Mouse (Mus musculus) common myeloid progenitor, adult 5-6 weeks (primary cell): ENCODE measurements at regions not wholly inside any gene's neighbourhood (a gene's known extent, or its start where the extent isn't known, plus 50 kb on each side); places are given as distances from the start of the nearest gene placed in this dataset.

Source experiments
- ATAC-seq: replicated peaks from 2 replicates; pipeline ENCODE4 v1.8.0; 2016; ENCODE audit warnings: low read depth, mild to moderate bottlenecking, moderate TSS enrichment, inconsistent platforms; ENCODE audit not compliant: poor library complexity, severe bottlenecking

- ATAC-seq = no peak
Observed at GRCm38 (mm10) chr11:71976724-71977481, 60.4 kb downstream of the Aipl1 start.

- no peak for ATAC-seq
Observed at GRCm38 (mm10) chr11:71971351-71971750, 66.0 kb downstream of the Aipl1 start.

DNA sequence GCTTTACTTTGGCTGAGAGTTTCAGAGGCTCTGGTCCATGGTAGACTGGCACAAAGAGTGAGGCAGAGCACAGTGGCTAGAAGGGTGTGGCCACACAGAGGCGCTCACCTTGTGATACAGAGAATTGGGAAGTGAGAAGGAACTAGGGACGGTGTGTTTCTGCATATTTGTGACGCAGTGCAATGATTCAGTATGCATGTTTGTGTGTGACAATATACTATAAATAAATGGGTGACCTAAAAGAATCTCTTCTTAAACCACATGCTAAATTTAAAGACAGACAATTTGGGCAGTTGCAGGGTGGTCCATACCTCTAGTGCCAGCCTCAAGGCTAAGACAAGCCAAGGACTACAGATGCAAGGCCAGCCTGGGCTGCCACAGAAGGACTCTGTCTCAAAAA lies 75.0 kb downstream of the Aipl1 start:
- ATAC-seq = no peak

- no peak for ATAC-seq
Observed at GRCm38 (mm10) chr11:71952533-71952932, 84.8 kb downstream of the Aipl1 start.

DNA sequence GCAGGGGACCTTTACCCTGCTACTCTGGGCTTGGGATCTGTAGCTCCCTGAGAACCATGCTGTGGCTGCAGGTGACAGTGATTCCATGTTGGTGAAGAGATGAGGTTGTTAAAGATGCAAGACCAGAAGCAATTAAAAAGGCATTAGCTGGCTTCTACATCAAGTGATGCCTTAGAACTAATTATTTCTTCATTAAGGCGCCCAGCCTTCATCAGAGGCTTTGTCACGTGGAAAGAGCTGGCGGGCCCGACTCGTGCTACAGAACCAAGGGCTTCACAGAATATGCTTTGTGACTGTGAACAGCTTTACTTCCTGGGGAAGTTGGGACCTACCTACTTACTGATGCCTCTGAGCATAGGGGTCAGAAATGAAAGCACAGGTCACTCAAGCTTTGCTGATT lies 90.1 kb downstream of the Aipl1 start:
- no peak for ATAC-seq

DNA sequence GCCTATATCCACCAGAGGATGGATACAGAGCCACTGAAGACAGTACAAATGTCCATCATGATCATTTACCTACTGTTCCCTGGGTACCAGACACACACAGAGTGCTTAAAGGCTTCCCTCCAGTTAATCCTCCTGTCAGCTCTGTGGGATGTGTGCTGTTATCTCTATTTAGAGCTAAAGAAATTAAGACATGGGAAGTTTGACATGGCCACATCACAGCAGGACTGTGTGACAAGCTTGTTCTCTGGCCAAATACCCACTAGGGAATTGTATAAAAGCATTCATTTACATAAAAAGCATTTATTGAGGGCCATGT lies 92.3 kb downstream of the Aipl1 start:
- ATAC-seq = no peak

DNA sequence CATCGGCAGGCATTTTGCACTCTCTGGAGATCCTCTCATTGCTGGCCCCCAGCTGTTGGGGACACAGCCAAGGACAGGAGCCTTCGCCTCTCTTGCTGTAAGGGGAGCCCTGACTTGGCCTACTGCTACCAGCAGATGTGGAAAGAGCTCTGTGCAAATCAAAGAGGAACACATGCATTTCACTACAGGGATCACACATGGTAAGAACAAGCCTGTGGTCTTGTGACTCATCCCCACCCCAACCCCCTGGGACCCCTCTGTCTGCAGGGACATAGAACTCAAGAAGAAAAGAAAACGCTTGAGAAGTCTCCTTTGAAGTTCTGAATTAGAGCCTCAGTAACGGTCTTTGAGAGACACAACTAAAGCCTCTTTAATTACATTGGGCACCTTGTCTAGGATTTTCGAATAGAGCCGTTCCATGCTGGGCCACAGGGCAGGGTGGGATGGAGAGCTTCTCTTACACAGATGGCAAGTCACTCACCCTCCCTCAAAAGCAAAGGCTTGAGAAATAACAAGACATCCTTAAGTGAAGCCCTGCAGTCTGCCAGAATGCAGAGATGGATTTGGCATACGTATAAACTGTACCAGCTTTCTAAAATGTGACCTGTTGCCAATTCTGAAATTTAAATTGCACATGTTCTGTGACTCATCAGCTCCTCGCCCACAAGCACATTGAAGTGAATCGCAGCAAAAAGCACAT lies 92.8 kb downstream of the Aipl1 start:
- ATAC-seq = no peak

GRCm38 (mm10) chr11:71943512-71943911 lies 93.8 kb downstream of the Aipl1 start:
- no peak for ATAC-seq

DNA sequence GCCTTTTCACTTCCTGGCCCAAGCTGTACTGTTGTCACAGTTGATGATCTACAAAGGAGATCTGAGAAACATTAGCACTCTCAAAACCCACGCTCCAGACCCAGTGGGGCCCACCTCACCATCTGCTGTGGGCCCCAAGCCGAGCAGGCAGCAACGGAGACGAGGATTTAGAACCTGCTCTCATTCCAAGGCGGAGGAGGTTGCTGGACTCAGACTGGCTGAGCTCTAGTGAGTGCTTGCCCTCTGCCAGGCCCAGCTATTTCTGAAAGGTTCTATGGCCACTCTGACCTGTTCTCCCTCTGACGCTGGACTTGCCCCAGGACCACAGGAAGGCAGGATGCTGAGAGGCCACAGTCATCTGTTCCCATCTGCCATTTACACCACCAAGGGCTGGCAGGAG lies 98.2 kb downstream of the Aipl1 start:
- ATAC-seq = no peak

GRCm38 (mm10) chr11:71937108-71937507 lies 100.2 kb downstream of the Aipl1 start:
- ATAC-seq = no peak

DNA sequence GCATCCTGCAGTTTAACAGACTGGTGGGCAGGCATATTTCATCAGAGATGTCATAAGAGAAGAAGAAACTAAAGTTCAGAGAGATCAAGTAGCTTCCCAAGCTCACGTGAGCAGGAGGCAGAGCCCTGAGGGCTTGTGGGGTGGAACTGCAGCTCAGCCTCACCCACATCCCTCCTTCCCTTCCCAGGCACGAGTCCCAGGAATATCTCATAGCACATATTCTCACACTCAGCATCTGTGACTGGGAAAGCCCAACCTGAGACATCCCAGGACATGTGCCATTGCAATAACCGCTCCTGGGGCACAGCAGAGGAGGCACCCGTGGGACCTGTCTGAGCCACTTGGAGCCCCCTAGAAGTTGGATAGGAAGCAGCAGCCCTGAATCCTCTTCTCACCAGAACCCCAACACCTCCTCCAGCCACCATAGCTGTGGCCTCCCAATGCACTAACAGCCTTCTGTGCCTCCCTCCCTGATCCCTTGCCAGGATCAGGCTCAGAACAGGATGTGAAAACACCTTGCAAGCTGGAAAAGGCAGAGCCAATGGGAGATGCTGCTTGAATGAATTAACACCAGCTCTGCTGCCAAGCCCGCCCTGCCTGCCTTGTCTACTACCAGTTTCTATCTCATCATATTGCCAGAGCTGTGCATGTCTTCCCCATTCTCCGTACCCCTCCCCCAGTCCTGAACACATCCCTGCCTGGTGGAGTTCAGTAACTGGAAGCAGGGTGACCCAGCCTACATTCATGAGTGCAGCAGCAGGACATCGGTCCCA lies 107.4 kb downstream of the Aipl1 start:
- ATAC-seq = no peak

DNA sequence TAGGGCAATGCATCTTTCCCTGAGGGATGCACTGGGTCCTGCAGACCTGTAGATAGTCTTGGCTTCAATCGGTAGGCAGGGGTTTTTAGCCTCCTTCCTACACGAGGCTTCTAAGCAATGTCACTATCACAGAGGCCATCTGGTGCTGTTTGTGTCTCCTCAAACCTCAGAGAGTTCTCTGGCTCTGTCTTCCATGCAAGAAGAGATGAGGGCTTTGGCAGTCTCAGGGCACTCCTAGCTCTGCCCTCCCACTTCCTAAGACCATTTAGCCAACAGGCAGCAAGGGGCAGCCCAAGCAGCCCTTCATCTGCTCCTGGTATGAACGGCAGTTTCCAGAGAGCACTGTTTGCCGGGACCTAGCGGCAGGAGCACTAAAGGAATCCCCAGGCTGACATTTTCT lies 122.6 kb downstream of the Aipl1 start:
- no peak for ATAC-seq

DNA sequence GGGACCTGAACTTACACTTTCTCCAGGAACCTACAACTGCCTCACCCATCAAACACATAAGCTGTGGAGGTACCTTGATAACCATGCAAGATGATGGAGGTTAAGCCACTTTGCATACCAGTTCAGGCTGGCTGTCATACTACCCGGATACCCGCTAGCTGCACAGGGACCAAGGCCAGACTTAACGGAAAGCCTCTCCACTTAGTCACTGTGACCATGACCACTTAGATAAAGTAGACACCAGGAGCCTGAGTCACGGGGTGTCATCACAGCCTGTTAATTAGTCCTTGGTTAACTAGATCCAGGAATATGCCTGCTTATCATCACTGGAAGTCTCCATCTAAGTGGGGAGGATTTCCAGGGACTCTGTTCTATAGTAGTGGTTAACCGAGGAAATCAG lies 124.7 kb downstream of the Aipl1 start:
- ATAC-seq = no peak

DNA sequence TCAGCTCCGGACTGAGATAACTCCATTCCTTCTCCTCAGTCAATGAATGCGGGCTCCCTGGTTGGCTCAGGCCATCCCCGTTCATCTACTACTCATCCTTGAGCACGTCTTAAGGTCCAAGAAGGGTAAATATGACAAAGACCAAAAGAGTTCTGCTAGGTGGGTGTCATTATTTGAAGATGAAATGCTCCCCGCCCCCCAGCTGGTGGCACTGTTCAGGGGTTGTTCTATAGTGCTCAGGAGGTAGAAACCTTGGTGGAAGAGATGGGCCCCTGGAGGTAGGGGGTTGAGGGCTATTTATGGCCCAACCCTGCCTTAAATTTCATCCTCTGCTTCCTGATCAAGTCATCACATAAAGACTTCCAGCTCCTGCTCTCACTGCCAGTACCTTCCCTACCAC lies 126.0 kb downstream of the Aipl1 start:
- ATAC-seq = no peak

- no peak for ATAC-seq
Observed at GRCm38 (mm10) chr11:71908616-71909015, 128.7 kb downstream of the Aipl1 start.

- no peak for ATAC-seq
Observed at GRCm38 (mm10) chr11:71903020-71903410, 134.3 kb downstream of the Aipl1 start.

DNA sequence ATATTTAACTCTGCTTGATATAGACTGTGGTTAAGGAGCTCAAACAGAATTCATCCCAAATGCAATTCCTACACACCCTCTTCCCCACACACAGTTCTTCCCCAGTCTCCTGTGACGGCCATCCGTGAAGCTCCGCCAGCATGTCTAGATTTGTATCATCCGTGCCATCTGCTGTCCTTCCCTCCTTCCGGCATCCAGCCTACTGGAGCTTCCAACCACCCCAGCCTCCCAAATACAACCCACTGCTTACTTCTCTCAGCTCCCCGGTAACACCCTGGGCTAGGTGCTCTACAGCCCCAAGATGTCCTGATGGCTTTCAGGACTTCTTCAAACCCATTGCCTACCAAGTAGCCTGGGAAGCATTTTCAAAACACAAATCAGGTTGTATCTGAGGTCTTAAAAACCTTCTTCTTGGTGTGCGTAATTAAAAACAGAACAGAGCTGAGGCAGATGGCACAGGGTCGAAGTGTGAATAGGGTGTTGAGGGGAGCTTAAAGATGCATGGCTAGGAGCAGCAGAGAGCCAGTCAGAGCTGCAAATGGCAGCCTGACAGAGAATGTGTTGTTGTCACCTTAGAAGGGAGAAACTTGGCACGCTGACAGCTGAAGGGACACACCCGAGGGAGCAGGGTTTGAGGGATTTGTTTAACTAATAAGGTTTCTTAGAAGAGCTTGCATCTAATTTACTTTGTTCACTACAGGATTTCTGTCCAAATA lies 134.8 kb downstream of the Aipl1 start:
- no peak for ATAC-seq

DNA sequence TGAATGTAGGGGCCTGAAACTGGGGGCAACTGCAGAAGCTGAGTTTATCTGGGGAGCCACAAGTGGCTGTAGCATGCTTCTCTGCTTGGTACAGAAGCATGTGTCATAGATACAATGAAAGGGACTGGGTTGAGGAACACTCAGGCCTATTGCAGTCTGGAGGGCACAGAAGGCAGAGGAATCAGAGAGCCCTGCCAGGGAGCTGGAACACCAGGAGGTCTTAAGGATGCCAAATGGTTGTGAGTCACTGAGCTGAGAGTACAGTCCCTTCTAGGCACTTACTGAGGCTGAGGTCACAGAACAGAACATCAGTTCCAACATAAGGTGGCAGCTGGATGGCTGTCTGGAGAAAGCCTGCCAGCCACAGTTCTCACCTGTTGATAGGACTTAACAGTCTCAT lies 136.5 kb downstream of the Aipl1 start:
- ATAC-seq = no peak

DNA sequence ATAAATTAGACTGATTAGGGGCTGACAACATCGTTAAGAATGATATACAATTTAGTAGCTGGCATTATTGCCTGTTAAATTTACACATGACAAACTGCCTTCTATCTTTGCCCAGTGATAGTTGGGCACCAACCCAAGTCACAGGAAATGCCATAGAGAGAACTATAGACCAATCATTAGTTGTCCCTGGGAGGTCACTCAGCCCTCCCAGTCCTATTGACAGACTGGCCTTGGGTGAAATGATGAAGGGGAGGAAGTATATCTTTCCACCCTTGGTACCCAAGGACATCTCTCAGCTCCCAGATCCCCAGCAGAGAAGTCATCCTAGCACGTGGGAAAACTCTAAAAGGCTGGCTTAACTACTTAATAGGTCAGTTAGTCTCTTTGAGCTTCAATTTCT lies 139.8 kb downstream of the Aipl1 start:
- no peak for ATAC-seq

GRCm38 (mm10) chr11:71897141-71897540 lies 140.2 kb downstream of the Aipl1 start:
- no peak for ATAC-seq

GRCm38 (mm10) chr11:71891181-71891580 lies 141.5 kb downstream of the Wscd1 start:
- no peak for ATAC-seq
